Mouse (Mus musculus): ENCODE results near the gene Mup21. TPM values are rescaled to one million over a fixed set of nuclear protein-coding genes. Genes with fewer than 3 reads are reported as not detected.
"Not testable (repeated sequence)": the region's sequence is repeated elsewhere in the genome, so short reads cannot be mapped to it uniquely, and the experiment has no call there.

The Mup21 gene
- not detected for total RNA-seq (2021)
- long read RNA-seq, experiment 1, result 0 reads
- long read RNA-seq, experiment 2, result 0 reads

DNA sequence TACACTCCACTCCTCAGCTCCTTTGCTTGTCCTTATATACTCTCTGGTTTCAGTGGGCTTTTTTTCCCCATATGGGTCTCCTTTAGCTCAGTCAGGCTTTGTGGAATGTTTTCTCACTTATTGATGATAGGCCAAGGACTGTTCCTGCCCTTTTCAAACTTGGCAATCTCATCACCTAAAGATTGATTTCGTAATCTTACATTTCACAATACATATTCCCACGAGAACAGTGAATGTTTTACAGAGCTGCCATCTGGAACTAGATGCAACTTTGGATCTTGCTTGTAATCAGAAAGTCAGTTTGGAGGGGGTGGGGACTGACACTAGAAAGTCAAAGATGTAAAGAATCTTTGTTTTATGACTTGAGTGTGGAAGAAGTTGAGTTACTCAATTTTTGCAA is at the start of gene Mup21:
Mup21 (minus strand) TSS at position 53 of the 400 bp plus-strand sequence.
- DNase-seq (ENCODE audit: low spot score in 2 of 2), result no peak

DNA sequence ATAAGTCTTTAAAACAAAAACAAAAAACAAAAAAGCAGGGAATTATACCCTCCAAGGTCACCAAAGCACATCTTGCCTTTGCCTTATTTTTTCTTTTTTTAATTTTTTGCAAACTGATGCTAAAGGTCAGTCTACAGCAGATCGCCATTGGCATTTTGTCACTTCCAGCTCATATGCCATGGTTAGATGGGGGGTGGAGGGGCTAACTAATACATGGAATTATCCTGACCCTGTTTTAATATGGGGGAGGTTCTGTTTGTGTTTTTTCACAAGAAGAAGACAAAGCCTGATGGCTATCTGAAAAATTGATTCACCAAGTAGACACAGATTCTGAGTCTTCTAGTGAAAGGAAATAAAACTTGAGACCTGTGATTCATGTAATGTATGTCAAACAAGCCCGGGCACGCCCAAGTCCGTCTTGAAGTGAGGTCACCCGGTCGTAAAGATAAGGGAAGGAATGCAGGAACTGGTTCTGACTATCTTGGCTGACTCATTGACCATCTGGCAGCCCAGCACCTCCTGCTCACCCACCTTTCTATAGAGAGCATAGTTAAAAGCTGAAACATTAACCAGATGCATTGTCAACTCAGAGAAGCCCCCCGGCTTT is 49.4 kb upstream of the Mup21 start:
- DNase-seq (ENCODE audit: low spot score in 2 of 2), result no peak

DNA sequence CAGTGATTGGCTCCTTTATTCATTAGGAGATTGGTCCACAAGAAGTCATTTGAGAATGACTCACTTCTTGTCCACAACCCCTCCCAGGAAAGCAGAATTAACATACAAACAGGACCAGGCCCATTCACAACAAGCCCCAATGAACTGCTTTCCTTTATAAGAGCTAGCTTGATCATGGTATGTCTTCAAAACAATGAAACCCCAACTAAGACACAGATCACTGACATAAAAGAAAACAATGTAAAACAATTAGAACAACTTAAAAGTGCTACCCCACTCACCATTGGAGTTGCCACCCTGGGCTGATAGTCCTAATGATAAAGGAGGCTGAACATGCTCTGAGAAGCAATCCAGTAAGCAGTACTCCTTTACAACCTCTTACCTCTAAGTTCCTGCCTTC is 38.1 kb upstream of the Mup21 start:
- DNase-seq (ENCODE audit: low spot score in 2 of 2), result no peak

DNA sequence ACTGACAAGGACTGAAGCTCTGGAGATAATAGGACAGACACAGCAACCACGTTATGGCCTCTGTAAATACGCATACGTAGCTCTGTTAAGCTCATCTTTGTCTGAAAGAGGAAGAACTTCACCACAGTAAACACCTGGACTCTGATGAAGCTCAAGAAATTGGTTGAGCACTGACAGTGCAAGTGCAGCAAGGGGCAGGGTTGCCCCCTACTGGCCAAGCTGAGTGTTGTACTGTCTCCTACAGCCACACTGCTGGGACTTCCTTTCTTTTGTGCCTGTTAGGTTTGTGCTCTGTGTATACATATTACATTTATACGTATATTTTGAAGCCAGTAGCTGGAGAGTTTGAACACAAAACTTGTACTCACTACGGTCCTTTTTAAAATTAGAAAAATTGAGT is 26.6 kb upstream of the Mup21 start:
- DNase-seq (ENCODE audit: low spot score in 2 of 2), result peak; percentile 11 to 37

DNA sequence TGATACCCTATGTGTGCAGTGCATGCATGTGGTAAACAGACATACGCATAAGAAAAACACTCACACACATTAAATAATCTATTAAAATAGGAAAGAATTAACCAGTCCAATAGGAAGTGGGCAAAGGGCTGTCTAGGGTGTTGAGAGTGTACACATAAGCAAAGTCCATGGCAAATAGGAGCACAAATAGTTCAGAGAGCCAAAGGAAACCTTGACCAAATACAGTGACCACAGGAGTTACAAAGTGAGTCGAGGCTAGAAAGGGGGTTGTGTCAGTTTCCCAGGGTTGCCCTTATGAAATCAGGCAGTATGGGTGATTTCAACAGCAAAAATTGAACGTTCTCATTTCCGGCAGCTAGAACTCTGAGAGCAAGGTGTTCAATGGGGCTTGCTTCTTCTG is 23.8 kb upstream of the Mup21 start:
- no peak for DNase-seq (ENCODE audit: low spot score in 2 of 2)

DNA sequence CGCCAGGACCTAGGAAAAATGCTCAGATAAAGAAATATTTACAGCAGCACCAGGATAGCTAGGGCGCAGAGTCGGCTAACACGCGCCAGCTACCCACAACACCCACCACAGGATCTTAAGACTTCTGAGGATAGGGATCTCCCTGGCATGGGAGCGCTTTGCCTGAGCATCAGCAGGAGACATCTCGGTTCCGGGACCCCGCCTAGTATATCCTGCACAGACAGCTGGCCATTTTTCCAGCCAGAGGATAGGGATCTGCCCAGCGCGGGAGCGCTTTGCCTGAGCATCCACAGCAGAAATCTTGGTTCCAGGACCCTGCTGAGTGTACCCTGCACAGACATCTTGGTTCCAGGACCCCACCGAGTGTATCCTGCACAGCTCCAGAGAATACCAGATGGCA is 17.0 kb upstream of the Mup21 start:
- not testable (repeated sequence) for DNase-seq (ENCODE audit: low spot score in 2 of 2)

DNA sequence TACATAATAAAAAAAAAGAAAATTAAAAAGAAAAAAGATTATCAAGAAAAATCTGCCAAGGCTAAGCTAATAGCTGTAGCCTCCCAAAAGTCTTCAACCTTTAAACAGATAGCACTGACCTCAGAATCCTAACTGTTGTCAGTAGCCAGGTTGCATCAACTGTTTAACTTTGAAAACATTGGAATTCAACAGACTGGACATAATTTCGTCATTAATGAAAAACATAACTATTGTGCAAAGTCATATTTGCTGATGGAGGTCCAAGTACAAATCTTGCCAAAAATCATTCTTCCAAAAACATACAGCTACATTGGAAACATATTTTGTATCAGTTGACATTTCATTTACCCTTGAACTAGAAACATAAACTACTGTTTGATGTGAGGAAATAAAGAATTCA is 7.7 kb upstream of the Mup21 start:
- DNase-seq (ENCODE audit: low spot score in 2 of 2), result no peak

DNA sequence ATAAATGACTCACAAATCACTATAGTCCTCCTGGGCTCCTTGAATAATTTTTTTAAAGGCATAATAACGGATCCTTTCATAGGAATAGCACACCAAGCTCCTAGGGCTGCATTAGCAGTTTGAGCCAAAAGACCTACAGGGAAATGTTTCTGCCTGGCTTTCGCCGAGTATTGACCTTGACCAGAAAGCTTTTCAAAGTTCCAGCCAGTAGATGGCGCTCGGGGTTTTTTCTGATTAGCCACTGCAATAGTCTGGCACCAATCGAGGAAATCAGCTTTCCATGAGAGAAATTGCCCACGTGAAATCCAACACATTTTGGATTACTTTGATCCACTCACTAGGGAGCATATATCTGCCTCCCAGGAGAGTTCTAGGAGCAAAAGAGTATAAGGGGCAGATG is 17.0 kb downstream of the Mup21 start:
- peak; percentile 58 to 72 for DNase-seq (ENCODE audit: low spot score in 2 of 2)

DNA sequence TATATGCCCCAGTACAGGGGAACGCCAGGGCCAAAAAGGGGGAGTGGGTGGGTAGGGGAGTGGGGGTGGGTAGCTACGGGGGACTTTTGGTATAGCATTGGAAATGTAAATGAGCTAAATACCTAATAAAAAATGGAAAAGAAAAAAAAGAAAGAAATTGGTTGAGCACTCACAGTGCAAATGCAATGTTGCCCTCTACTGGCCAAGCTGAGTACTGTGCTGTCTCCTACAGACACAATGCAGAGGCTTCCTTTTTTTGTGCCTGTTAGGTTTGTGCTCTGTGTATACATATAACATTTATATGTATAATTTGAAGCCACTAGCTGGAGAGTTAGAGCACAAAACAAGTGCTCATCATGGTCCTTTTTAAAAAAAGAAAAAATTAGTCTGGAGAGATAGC is 47.3 kb downstream of the Mup21 start:
- peak in 1 of 2 experiments; percentile 28 for DNase-seq (ENCODE audit: low spot score in 2 of 2)

Other genes starting within 250 kb of the Mup21 start
- not detected for gene Mup20, start 96.7 kb downstream of the Mup21 start, total RNA-seq (2021)
- 1 to 10 TPM; 1.5 to 1.8 TPM for gene Mup3, start 63.5 kb downstream of the Mup21 start, total RNA-seq (2021)
- gene Zfp37, start 80.2 kb upstream of the Mup21 start, total RNA-seq (2021), result 1 to 10 TPM; 4.7 to 4.8 TPM
- gene Slc31a2, start 111.7 kb upstream of the Mup21 start, total RNA-seq (2021), result 10 to 100 TPM; 27.0 to 28.3 TPM
- 10 to 100 TPM; 31.4 to 32.1 TPM for gene Fkbp15, start 209.7 kb upstream of the Mup21 start, total RNA-seq (2021)
- 10 to 100 TPM; 49.1 to 50.2 TPM for gene Slc31a1, start 209.9 kb upstream of the Mup21 start, total RNA-seq (2021)